Mouse (Mus musculus) CD4-positive naive resting alpha-beta T cell, adult 76 days (primary cell): Measurements from ENCODE around the gene Faah. TPM values are rescaled to one million over a fixed set of nuclear protein-coding genes. Genes with fewer than 3 reads are reported as not detected.

ENCODE experiments used
- total RNA-seq: library from RNA; stranded (reverse); gene quantifications from one replicate; pipeline ENCODE4 v1.2.4, GENCODE M21; 2023

The Faah gene
- total RNA-seq = 141 TPM

DNA sequence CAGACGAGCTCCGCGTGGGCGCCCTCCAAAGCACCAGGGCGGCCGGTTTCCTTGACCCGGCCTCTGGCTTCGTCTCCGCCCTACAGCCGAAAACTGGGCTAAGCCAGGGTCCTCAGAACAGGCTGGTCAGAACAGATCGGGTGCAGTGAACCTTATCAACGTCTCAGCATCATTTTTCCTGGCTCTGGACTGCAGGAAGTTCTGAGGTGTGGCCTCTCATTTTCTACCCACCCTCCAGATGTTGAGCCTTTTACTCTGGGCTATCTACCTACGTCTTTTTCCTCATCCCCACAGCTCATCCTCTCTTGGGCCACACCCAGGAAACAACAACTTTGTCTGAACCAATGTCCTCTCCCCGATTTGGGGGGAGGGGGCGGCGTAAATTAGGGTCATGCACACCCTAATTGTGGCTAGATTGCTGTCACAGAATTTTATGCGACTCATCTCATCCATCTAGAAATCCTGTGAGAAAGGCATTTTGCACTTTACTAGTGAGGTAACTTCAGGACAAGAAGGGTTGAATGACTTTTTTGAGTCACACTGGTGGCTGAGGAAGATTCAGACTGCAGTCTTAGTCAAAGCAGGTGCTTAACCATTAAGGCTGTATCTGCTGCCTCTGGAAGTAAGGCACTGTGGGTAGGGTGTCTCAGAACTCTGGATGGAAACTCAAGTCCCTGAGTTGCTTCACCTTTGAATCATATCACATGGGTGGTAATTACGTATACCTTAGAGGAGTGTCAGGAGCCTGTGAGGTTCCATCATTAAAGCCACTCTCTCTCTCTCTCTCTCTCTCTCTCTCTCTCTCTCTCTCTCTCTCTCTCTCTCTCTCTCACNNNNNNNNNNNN is at the start of gene Faah:
TSS of gene Faah (minus strand) at position 25 of the 845 bp plus-strand sequence.

DNA sequence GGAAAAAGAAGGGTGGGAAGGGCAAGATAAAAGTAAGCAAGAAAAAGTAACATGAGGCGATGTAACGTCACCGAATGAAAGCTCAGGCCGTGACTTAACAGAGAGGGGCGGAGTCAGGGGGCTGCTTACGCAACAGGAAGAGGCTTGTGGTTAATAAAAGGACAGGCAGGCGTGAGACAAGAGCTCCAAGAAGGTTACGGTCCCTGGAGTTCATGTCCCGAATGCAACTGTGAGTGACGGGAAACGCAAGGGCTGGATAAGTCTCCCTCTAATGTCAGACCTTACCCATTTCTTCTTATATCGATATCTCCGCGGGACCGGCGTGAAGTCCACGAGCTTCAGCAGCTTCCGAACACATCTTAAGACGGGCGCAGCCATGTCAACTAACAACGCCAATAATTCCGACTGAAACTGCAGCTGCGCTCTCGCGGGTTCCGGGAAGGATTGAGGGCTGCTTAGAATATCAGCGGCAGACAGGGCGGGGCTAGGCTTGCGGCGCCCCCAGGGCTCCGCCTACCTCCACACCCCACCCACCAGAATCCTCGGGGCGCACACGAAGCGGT is 35.8 kb upstream of the Faah start, which contains the start of gene Nsun4:
TSS of gene Nsun4 (minus strand) at position 478 of the 563 bp plus-strand sequence.

DNA sequence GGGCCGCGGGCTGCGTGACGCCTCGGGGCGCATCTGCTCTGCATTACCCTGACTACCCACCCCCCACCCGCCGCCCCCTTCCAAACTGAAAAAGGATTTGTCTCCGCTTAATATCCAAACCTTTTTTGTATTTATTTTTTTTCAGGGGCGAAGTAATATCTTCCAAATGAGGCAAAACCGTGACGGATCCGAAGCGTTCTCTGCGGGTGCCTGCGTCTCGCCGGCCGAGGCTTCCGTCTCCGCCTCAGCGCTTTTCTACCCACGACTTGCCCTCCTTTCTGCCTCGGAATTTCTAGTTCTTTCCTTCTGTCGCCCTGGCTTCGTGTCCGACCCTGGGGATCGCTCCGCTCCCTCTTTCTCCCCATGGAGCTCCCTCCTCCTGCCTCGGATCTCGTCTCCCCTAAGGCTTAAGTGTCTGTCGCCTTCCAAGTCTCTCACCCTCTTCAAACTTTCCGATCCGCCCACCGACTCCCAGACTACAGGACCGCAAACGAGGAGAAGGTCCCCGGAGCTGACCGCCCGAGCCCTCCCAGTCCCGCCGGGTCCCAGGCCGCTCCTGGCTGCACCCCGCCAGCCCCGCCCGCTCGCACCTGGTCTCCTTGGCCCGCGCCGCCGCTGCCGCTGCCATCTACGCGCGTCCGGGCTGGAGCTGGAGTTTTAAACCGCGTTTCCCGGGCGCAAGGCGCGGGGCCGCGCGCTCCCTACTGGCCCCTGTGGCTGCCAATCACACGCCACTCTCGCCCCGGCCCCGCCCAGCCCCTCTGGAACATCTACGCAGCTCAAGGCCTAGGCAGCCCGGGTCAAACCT is 78.2 kb downstream of the Faah start, which contains the start of gene Dmbx1:
TSS of gene Dmbx1 (minus strand) at position 632 of the 808 bp plus-strand sequence.

Other genes starting within 250 kb of the Faah start
- 0.76 TPM for gene Tex38, start 236.9 kb downstream of the Faah start, total RNA-seq
- gene Atpaf1, start 233.1 kb downstream of the Faah start, total RNA-seq = 20.7 TPM
- 14.9 TPM for gene Mob3c, start 189.8 kb downstream of the Faah start, total RNA-seq
- 49.8 TPM for gene Mknk1, start 178.7 kb downstream of the Faah start, total RNA-seq
- gene Kncn, start 133.5 kb downstream of the Faah start, total RNA-seq = not detected
- gene 6430628N08Rik, start 127.3 kb downstream of the Faah start, total RNA-seq = not detected
- not detected for gene Dmbx1, start 78.0 kb downstream of the Faah start, total RNA-seq
- gene Nsun4, start 36.0 kb upstream of the Faah start, total RNA-seq = 63.0 TPM
- 297 TPM for gene Uqcrh, start 57.1 kb upstream of the Faah start, total RNA-seq
- gene Lrrc41, start 57.3 kb upstream of the Faah start, total RNA-seq = 25.1 TPM
- 0.38 TPM for gene Rad54l, start 105.8 kb upstream of the Faah start, total RNA-seq
- gene Pomgnt1, start 105.9 kb upstream of the Faah start, total RNA-seq = 31.9 TPM
- 0.56 TPM for gene Lurap1, start 133.4 kb upstream of the Faah start, total RNA-seq
- gene Tspan1, start 149.7 kb upstream of the Faah start, total RNA-seq = not detected
- gene 1700042G07Rik, start 155.4 kb upstream of the Faah start, total RNA-seq = not detected
- gene Gm49337, start 155.5 kb upstream of the Faah start, total RNA-seq = not detected
- gene Pik3r3, start 203.7 kb upstream of the Faah start, total RNA-seq = 3.2 TPM